Mouse (Mus musculus) kidney, adult 8-10 months (tissue): ENCODE data around the gene Epsti1.

ENCODE experiments used
- DNase-seq, 2 experiments: peaks; one replicate each; pipeline ENCODE4 v3.0.0; 2022

Epsti1 gene

DNA sequence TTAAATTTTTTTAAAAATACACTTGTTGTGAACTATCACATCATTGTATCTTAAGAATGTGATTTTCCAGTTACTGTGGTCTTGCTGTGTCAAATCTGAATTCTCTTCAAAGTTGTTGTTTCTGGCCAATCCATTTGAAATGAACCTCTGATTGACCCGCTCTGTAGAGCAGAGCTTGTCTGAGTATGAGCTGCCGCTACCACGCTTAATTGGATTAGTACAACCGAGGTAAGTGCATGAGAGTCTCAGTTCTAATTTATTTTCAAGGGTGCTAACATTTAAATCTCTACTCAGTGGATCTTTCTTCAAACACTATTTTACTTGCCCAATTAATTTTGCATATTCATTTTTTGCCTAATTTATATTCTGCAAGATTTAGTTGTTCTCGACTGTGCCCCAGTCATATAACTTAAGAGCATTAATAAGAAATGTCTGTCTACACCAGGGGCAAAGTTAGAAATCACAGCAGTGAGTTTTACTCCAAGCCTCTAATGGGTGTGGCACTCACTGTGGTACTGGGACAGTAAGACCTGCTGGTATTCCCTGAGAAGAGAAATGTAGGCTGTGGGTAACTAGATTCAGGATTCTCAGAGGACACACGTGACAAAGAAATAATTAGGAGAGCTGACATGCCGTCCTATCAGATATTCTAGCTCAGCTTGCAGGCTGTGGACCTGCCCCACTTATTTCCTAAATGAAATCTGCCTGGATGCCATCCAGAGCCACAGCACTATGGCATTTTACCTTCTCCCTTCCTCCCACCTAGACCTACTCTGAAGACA lies 111.7 kb downstream of the Epsti1 start:
- no peak for DNase-seq

DNA sequence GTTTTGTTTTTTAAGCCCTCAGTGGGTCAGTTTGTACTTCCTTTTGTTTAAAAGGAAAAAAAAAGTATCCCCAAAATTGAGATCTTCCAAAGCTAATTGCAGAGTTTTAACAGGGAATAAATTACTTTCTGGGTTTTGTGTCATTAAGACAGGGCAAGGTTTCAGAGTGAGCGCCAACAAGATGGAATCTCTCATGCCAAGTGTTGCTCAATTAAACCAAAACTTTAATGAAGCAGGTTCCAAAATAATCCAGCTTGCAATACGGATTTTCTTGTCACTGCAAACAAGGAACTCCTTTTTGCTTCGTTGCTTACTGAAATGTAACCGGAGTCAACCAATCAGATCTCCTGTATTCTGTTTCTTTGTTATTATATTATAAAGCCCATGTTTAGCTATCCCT lies 112.4 kb downstream of the Epsti1 start:
- no peak for DNase-seq

DNA sequence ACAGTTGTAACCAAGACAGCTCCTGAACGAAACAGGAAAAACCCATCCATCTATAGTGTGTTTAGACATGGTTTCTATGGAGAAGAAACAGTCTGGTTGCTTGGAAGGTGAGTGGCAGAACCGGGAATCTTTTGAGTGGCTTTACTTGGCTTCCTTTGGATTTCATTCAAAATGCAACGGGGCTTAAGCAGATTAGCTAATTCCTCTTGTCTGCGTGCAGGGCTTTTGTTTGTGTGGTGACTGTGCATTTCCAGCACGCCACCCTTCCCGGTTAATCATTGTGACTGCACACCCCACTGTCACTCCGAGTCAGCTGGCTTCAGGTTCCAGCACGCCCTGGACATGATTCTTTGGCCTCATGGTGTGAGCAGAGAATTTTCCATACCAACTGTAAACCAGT lies 115.9 kb downstream of the Epsti1 start:
- DNase-seq = no peak

DNA sequence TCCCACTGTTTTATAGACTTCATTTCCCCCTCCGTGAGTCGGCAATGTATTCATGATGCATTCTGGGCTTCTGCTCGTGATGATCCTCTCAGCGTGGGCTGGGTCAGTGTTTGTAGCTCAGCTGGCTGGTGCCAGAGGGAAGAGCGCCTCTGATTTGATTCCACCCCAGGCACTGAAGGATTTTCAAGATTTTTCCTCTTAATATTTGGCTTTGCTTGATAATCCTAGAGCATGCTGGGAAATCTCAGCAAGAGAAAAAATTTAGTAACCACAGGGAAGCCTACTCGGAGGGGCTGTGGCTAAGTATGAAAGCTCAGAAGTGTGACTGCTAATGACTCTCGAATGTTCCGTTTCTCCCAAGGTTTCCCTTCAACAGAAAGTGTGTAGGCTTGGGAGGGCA lies 134.8 kb downstream of the Epsti1 start:
- DNase-seq = no peak

DNA sequence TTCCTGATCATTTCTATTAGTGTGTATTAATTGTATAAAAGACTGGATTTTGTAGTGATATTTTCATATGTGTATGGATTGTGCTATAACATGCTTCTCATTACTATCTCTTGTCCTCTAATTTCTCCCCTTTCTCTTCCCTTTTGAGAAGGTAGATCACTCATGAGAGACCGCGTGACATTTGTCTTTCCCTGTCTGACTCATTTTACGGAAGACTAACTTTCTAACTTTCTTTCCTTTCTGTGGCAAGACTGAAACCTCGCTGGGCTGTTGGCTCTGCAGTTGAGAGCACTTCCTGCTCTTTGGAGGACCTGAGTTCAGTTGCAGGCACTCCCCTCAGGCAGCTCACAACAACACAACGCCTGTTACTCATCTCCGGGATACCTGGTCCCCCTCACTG lies 136.6 kb downstream of the Epsti1 start:
- DNase-seq = no peak

DNA sequence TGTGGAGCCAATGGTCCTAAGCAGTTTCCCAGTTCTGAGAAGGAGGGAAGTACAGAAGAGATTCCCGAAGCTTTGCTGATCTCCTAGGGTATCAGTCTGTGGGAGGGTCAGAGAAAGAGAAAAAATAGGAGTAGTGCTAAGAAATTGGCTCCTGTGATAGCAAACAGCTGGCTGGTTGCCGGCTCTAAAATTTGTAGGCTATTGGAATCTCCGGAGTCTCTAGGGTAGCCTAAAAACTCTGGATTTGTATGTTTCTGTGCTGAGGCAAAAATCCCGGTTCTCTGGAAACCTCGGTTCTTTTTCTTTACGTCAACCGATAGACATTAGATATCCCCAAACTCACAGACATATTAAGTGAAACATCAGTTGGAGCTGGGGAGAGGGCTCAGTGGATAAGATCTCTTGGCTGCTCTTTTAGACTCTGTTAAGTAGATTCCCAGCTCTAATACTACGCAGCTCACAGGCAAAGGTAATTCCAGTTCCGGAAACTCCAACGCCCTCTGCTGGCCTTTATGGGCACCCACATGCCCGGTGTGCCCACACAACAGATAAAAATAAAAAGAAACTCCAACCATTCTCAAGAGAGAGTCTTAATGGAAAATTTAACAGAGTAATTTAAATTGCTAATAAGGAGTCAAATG lies 138.0 kb downstream of the Epsti1 start:
- DNase-seq = no peak

DNA sequence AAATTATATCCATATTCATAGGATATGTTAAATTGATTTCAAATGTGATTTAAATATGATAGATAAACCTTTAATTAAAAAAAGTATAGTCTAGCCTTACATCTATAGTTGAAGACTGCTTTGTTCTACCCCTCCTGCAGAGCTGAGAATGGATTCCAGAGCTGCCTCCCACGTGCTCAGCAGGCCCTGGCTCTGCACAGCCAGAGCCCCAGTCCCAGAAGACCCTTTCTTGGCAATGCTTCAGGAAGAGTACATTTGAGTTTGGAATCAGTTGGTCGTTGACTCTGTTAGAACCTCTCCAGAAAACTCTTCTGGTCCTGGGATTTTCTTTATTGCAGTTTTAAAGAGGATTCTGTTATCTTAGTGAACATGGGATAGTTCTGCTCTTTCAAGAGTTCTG lies 139.0 kb downstream of the Epsti1 start:
- no peak for DNase-seq

DNA sequence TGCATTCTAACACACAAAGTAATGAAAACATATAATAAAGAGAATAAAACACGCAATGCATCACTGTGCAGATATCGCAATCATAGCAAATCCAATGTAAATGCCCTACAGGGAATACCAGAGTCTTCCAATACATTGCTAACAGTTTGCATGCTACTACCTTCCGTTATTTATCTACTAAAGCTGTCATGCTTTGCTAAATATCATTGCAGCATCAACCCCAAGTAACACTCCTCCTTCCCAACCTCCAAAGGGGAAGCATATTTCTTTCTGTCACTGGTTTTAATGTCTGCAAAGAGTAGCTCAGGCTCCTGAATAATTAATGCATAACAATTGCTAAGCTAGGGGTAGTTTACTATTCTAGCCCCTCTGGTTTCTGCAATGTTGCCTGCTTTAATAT lies 144.2 kb downstream of the Epsti1 start:
- DNase-seq = no peak

DNA sequence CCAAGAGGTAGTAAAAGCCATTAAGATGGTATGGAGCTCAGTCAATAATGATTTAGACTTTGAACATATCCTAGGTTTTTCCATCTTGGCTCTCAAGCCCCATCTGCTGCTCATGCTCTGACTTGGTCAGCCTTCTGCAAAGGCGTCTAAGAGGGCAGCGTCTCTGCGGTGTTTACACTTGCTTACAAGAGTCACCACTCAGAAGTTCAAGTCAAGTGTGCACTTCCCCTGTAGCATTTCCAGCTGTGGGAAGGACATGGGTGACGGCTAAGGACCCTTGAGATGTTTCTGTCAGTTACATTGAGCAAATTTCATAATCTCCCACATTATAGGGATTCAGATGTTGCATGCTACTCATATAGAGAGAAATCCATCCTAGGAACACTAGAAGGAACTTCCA lies 144.6 kb downstream of the Epsti1 start:
- no peak for DNase-seq
